In genomic region chr14:55886571-55887382, GRCm38 (mm10) we compare ENCODE assay signal across 9 mouse cellular contexts. TPM values are rescaled to one million over a fixed set of nuclear protein-coding genes. Genes with fewer than 3 reads are reported as not detected.
DNase-seq lines count a peak whose midpoint lies in the region; ATAC-seq and TF ChIP-seq lines count a peak whose summit lies in the region.
"Had no signal": no experiment of that assay in that cellular context is flagged by ENCODE, and none has a peak within 500 bp of the region (broad histone marks: within the 10 kb centered on the region; RNA-seq: fewer than 3 reads in every experiment).

No protein-coding gene starts in this region.

- peak overlapping the region; percentile 90 for H3K4me2 ChIP-seq in heart, embryonic 13.5 days
- H3K4me2 ChIP-seq in limb, embryonic 14.5 days (replicated peaks; ENCODE audit: low read depth, low read length, severe bottlenecking), result peak overlapping the region; percentile 71; the same call in 1 of the 2 replicates

- no peak for DNase-seq in heart, postnatal 10 days
- peak; percentile 44 to 53 for DNase-seq in cerebellum, postnatal 25 days
- DNase-seq in limb, embryonic 14.5 days (ENCODE audit: low spot score), result no peak
- no peak for DNase-seq in adrenal gland, postnatal 25 days
- no peak for DNase-seq in ovary, postnatal 10 days (ENCODE audit: low spot score)
- DNase-seq in gastrocnemius, postnatal 36 days, result no peak

- peaks cover 7% of the 10 kb centered on the region for H3K79me2 ChIP-seq in C2C12 (ENCODE audit: control insufficient read depth, insufficient read depth)

- WGBS in heart, embryonic 13.5 days, result 75% methylated on average over 24 of the region's 24 CpGs
- WGBS in limb, embryonic 14.5 days, result 87% methylated on average over 23 of the region's 24 CpGs

- no peaks in the 10 kb centered on the region for H3K27me3 ChIP-seq in heart, embryonic 13.5 days (replicated peaks)
- no peaks in the 10 kb centered on the region for H3K27me3 ChIP-seq in C2C12 (ENCODE audit: control insufficient read depth, insufficient read depth, insufficient read length)
- no peaks in the 10 kb centered on the region for H3K27me3 ChIP-seq in limb, embryonic 14.5 days (ENCODE audit: control insufficient read depth, insufficient read depth, low read length)
- H3K27me3 ChIP-seq: Patski had no signal

- H3K36me3 ChIP-seq in heart, embryonic 13.5 days, result peaks cover 57% of the 10 kb centered on the region
- H3K36me3 ChIP-seq in C2C12 (ENCODE audit: control insufficient read depth, insufficient read depth), result peaks cover 34% of the 10 kb centered on the region
- peaks cover 55% of the 10 kb centered on the region for H3K36me3 ChIP-seq in limb, embryonic 14.5 days (ENCODE audit: control insufficient read depth, insufficient read depth, low read length)

- no peaks in the 10 kb centered on the region for H3K9me3 ChIP-seq in heart, embryonic 13.5 days
- H3K9me3 ChIP-seq in limb, embryonic 14.5 days (ENCODE audit: control insufficient read depth, low read length), result no peaks in the 10 kb centered on the region

- TF ChIP-seq CTCF in C2C12 (IDR thresholded peaks at IDR 0.05; ENCODE audit: control insufficient read depth, insufficient read depth, insufficient read length), result no peak

- no peak for TF ChIP-seq POLR2A in limb, embryonic 14.5 days (IDR thresholded peaks at IDR 0.05; ENCODE audit: borderline replicate concordance, extremely low read depth, insufficient read depth, insufficient read length)

- intact Hi-C loops in heart, postnatal 10 days (cut with DNase I), result no loop called here
- intact Hi-C loops in gastrocnemius, postnatal 36 days (cut with DNase I), result no loop called here

- peak overlapping the region; percentile 89 for H3K9ac ChIP-seq in heart, embryonic 13.5 days
- H3K9ac ChIP-seq in limb, embryonic 14.5 days (ENCODE audit: low read depth, low read length, severe bottlenecking), result peak overlapping the region; percentile 21; the same call in 1 of the 2 replicates

- ATAC-seq in heart, embryonic 13.5 days (ENCODE audit: extremely low read depth, insufficient number of reproducible peaks, low FRiP score, low TSS enrichment), result no peak
- no peak for ATAC-seq in limb, embryonic 14.5 days (ENCODE audit: low FRiP score, low read depth)
- ATAC-seq: Patski had no signal

- peak overlapping the region; percentile 67 for H3K4me3 ChIP-seq in heart, embryonic 13.5 days
- no peak overlapping the region for H3K4me3 ChIP-seq in C2C12 (ENCODE audit: insufficient read depth, poor library complexity, severe bottlenecking)
- 0 out of 2 replicates have a peak overlapping the region, but pooled peaks have one; percentile 85 for H3K4me3 ChIP-seq in limb, embryonic 14.5 days (replicated peaks; ENCODE audit: low read length)

- H3K79me3 ChIP-seq in C2C12 (ENCODE audit: low read depth), result no peaks in the 10 kb centered on the region

- no peak overlapping the region for H3K27ac ChIP-seq in heart, embryonic 13.5 days (replicated peaks)
- H3K27ac ChIP-seq in limb, embryonic 14.5 days (replicated peaks; ENCODE audit: low read depth, low read length), result no peak overlapping the region

- peaks cover 35% of the 10 kb centered on the region for H3K4me1 ChIP-seq in heart, embryonic 13.5 days
- peaks cover 15% of the 10 kb centered on the region for H3K4me1 ChIP-seq in limb, embryonic 14.5 days (ENCODE audit: control insufficient read depth, insufficient read depth, low read length)

- peak overlapping the region; percentile 5 for H3ac ChIP-seq in C2C12 (ENCODE audit: control insufficient read depth, insufficient read length, low read depth)

TF ChIP-seq in C2C12, 6 proteins besides CTCF, POLR2A, EP300 and RAD21:
- TF ChIP-seq MYOD1 (IDR thresholded peaks at IDR 0.05; ENCODE audit: control insufficient read depth, insufficient read length, low read depth), result no peak
- no peak for TF ChIP-seq CEBPB (IDR thresholded peaks at IDR 0.05; ENCODE audit: low read depth)
- no peak for TF ChIP-seq USF1 (IDR thresholded peaks at IDR 0.05; ENCODE audit: low read depth)
- TF ChIP-seq MYOG (IDR thresholded peaks at IDR 0.05; ENCODE audit: control insufficient read depth, extremely low read depth, insufficient read length), result no peak
- no peak for TF ChIP-seq FOSL1 (IDR thresholded peaks at IDR 0.05; ENCODE audit: insufficient read depth, low read length, poor library complexity, severe bottlenecking)
- TF ChIP-seq MAX (IDR thresholded peaks at IDR 0.05), result no peak
TF ChIP-seq in C2C12: peak in this region for 0.

RNA-seq across cellular contexts. Expression of gene Khnyn, which starts 2.0 kb away (rescaled TPM):
- 9.5 and 9.8 TPM in 2 replicates for polyA plus RNA-seq in heart, embryonic 13.5 days (2015; fragmentation: Nextera tagmentation; extraction: Ambion mirVana)
- total RNA-seq in heart, postnatal 10 days (2021), result 10 to 100 TPM; 12.5 to 13.1 TPM
- 3.6 TPM for polyA plus RNA-seq in C2C12 (2012; fragmentation: generic; extraction: Trizol)
- polyA plus RNA-seq in limb, embryonic 14.5 days (2012; rRNA removed), result 28.3 and 29.5 TPM in 2 replicates
- polyA plus RNA-seq in limb, embryonic 14.5 days (2014; fragmentation: Nextera tagmentation; extraction: Ambion mirVana), result 10.2 and 12.2 TPM in 2 replicates
- total RNA-seq in adrenal gland, postnatal 25 days (2021), result 21.6 and 25.5 TPM in 2 replicates
- 1 to 10 TPM; 6.0 to 7.5 TPM for total RNA-seq in gastrocnemius, postnatal 36 days (2021)

RNA-seq across cellular contexts. Expression of gene Cbln3, which starts 2.6 kb away (rescaled TPM):
- polyA plus RNA-seq in heart, embryonic 13.5 days (2015; fragmentation: Nextera tagmentation; extraction: Ambion mirVana), result 0.27 and 0.31 TPM in 2 replicates
- total RNA-seq in heart, postnatal 10 days (2021), result under 1 TPM; 0.22 to 0.38 TPM
- polyA plus RNA-seq in C2C12 (2012; fragmentation: generic; extraction: Trizol), result 0.05 TPM
- 1.0 and 1.3 TPM in 2 replicates for polyA plus RNA-seq in limb, embryonic 14.5 days (2012; rRNA removed)
- polyA plus RNA-seq in limb, embryonic 14.5 days (2014; fragmentation: Nextera tagmentation; extraction: Ambion mirVana), result 0.25 and 0.54 TPM in 2 replicates
- 0.15 and 0.24 TPM in 2 replicates for total RNA-seq in adrenal gland, postnatal 25 days (2021)
- total RNA-seq in gastrocnemius, postnatal 36 days (2021), result not detected

RNA-seq across cellular contexts. Expression of gene Sdr39u1, which starts 13.3 kb away (rescaled TPM):
- 48.2 and 51.6 TPM in 2 replicates for polyA plus RNA-seq in heart, embryonic 13.5 days (2015; fragmentation: Nextera tagmentation; extraction: Ambion mirVana)
- 10 to 100 TPM; 73.2 to 79.9 TPM for total RNA-seq in heart, postnatal 10 days (2021)
- polyA plus RNA-seq in C2C12 (2012; fragmentation: generic; extraction: Trizol), result 4.7 TPM
- 80.2 and 84.4 TPM in 2 replicates for polyA plus RNA-seq in limb, embryonic 14.5 days (2012; rRNA removed)
- polyA plus RNA-seq in limb, embryonic 14.5 days (2014; fragmentation: Nextera tagmentation; extraction: Ambion mirVana), result 81.0 and 91.6 TPM in 2 replicates
- total RNA-seq in adrenal gland, postnatal 25 days (2021), result 58.1 and 62.6 TPM in 2 replicates
- total RNA-seq in gastrocnemius, postnatal 36 days (2021), result 100 to 1,000 TPM; 111 to 122 TPM

RNA-seq across cellular contexts. Expression of gene Nynrin, which starts 33.0 kb away (rescaled TPM):
- 16.5 and 18.2 TPM in 2 replicates for polyA plus RNA-seq in heart, embryonic 13.5 days (2015; fragmentation: Nextera tagmentation; extraction: Ambion mirVana)
- total RNA-seq in heart, postnatal 10 days (2021), result 10 to 100 TPM; 24.1 to 27.6 TPM
- 0.13 TPM for polyA plus RNA-seq in C2C12 (2012; fragmentation: generic; extraction: Trizol)
- 41.0 and 49.5 TPM in 2 replicates for polyA plus RNA-seq in limb, embryonic 14.5 days (2012; rRNA removed)
- polyA plus RNA-seq in limb, embryonic 14.5 days (2014; fragmentation: Nextera tagmentation; extraction: Ambion mirVana), result 20.6 and 23.6 TPM in 2 replicates
- 10.7 and 13.5 TPM in 2 replicates for total RNA-seq in adrenal gland, postnatal 25 days (2021)
- 1 to 10 TPM; 2.1 to 2.7 TPM for total RNA-seq in gastrocnemius, postnatal 36 days (2021)
- polyA plus RNA-seq: Patski had no signal

RNA-seq across cellular contexts. Expression of gene Cma1, which starts 57.7 kb away (rescaled TPM):
- polyA plus RNA-seq in heart, embryonic 13.5 days (2015; fragmentation: Nextera tagmentation; extraction: Ambion mirVana), result 0.78 and 0.86 TPM in 2 replicates
- total RNA-seq in heart, postnatal 10 days (2021), result 1 to 10 TPM; 5.2 to 6.8 TPM
- 0.90 TPM for polyA plus RNA-seq in C2C12 (2012; fragmentation: generic; extraction: Trizol)
- polyA plus RNA-seq in limb, embryonic 14.5 days (2012; rRNA removed), result 65.4 and 75.4 TPM in 2 replicates
- polyA plus RNA-seq in limb, embryonic 14.5 days (2014; fragmentation: Nextera tagmentation; extraction: Ambion mirVana), result 127 and 211 TPM in 2 replicates
- total RNA-seq in adrenal gland, postnatal 25 days (2021), result 0.49 and 1.2 TPM in 2 replicates
- 1 to 10 TPM; 2.3 to 2.7 TPM for total RNA-seq in gastrocnemius, postnatal 36 days (2021)
- polyA plus RNA-seq: Patski had no signal

Comparison
In these comparisons a context has a peak if more than half of its experiments do, and no peak if none do; other contexts are left out.
1. DNase-seq: peak in cerebellum, postnatal 25 days (2 of 2); none in heart, postnatal 10 days (0 of 2), limb, embryonic 14.5 days (single experiment), adrenal gland, postnatal 25 days (single experiment), ovary, postnatal 10 days (single experiment) and gastrocnemius, postnatal 36 days (0 of 2).